Mouse (Mus musculus) yolk sac, embryonic 10.5 days (tissue): ENCODE results near the gene 2900026A02Rik.
"Not testable (repeated sequence)": the region's sequence is repeated elsewhere in the genome, so short reads cannot be mapped to it uniquely, and the experiment has no call there.

Source experiments
- DNase-seq: peaks from one replicate; pipeline ENCODE4 v3.0.0-alpha.2; 2017; ENCODE audit warnings: low spot score

The 2900026A02Rik gene

DNA sequence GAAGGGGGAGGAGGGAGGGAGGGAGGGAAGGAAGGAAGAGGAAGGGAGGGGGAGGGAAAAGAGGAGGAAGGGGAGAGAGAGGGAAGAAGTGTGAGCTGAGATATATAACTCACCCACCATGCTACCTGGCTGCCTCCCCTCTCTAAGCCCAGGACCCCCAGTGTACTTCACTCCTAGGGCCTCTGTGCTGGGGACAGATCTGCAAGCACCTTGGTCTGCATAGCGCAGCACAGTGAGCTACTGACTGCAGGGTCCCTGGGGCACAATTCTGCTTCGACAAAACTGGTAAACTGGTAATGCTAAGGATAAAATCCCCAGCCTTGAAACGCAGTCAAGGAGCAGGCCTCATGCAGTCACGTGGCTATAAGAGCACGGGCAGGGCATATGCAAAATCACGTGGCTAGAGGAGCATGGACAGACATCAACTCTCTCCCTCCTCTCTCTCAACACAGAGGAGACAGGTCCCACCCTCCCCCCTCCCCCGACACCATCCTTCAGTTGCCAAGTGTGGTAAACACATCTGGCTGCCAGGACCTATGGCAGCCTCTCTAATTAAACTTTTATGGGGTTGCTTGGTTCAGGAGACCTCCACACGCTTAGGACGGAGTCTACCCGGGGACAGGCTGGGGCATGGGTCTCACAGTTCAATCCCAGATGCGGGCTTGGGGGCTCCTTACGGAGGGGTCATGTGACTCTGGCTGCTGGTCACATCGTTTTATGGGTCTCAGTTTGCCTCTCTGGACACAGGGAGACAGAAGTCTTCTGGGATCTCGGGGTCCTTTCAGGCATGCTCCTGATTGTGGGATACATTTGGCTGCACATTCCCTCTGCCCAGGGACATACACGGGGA, 100.1 kb downstream of the 2900026A02Rik start:
- DNase-seq = no peak

GRCm38 (mm10) chr5:113119861-113120465, 101.1 kb downstream of the 2900026A02Rik start:
- no peak for DNase-seq

GRCm38 (mm10) chr5:113119291-113119690, 101.7 kb downstream of the 2900026A02Rik start:
- no peak for DNase-seq

DNA sequence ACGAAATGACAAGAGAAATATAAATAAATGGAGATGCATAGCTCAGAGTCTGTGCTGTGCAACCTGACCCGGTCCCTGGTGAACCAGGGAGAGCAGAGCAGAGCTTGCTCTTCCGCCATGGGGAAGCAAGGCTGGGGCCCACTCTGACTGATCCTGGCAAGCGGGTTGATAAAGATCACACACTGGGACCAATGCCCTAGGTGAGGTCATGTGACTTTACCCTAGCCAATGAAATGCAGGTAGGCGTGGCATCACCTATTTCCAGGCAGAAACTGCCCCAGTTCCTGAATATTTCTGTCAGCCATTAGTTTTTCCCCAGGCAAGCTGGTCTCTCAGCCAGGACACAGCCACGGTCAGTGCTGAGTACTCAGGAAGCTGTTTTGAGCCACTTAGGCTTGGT, 102.3 kb downstream of the 2900026A02Rik start:
- DNase-seq = no peak

DNA sequence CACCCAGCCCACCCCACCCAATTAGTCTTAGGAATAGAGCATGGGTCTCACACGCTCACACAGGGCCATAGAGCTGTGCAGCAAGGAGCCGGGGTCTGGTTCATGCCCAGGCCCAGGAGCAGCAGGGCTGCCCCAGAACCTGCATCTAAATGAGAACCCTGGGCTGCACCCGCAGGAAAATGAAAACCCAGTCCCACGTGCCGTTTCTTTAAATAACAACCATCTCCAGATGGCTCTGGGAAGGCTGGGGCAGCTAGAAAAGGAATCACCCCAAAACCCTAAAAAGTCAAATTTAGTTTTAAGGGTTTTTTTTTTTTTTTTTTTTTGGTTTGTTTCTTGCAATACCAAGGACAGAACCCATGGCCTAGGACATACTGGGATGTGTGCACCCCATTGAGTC, 103.7 kb downstream of the 2900026A02Rik start:
- no peak for DNase-seq

DNA sequence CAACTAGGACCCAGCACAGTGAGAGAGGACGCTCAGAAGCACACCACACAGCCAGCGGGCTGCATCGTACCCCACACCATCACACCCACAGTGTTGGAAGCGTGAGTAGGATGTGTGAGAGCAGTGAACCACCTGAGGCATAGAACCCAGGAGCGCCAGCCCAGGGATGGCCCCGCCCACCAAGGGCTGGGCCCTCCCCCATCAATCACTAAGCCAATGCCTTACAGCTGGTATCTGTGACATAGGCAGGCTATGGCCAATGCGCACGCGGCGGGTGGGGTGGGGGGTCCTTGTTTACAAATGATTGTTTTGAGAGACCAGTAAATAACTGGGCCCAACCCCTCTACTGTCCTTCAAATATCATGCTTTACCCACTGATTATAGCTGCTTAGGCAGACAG, 105.1 kb downstream of the 2900026A02Rik start:
- DNase-seq = no peak

DNA sequence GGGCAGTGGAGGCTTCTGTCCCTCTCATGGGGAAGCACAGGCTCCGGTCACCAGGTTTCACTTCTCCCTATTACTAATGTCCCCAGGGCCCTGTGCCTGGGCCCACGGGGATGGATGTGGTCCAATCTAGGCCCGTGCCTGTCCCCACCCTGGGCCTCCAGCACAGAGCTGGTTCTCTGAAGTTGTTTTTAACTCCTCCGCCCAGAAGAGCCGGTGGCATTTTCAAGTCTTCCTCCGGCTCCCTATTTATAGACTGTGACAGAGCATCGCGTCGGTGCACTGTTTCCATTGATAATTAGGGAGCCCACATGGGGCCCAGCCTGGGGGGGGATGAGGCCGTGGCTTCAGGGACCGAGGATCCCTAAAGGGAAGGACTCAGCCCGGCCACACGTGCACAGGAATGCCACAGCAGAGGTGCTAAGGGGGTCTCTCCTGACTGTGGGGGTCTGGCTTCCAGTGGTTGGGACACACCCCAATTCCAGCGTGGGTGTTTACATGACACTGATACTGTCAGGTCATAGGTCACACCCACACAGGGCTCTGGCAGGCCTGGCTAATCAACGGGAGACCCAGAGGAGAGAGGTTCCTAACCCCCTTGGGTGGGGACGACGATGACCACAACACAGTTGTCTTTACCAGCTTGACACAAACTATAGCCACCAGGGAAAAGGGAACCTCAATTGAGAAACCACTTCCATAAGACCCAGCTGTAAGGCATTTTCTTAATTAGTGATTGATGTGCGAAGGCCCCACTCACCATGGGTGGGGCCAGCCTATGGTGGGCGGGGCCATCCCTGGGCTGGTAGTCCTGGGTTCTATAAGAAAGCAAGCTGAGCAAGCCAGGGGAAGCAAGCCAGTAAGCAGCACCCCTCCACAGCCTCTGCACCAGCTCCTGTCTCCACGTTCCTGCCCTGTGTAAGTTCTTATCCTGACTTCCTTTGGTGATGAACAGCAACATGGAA, 106.5 kb downstream of the 2900026A02Rik start:
- no peak for DNase-seq

- no peak for DNase-seq
Observed at GRCm38 (mm10) chr5:113113120-113113519, 107.9 kb downstream of the 2900026A02Rik start.

DNA sequence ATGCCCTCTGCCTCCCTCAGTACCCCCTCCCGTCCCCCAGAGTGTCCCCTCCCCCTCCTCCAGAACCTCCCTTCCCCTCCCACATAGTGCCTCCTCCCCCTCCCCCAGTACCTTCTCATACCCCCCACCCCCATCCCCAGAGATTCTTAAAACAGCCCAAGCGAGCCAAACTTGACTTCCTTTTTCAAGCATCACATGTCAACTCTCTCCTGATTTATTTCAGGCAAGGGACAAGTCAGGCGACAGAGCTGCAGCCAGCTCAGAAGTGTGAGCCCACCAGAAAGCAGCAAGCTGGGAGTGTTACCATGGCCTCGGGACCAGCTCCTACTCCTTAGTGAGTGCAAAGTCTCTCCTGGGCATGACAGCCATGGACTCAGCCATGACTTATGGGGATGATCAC, 109.7 kb downstream of the 2900026A02Rik start:
- DNase-seq = no peak

DNA sequence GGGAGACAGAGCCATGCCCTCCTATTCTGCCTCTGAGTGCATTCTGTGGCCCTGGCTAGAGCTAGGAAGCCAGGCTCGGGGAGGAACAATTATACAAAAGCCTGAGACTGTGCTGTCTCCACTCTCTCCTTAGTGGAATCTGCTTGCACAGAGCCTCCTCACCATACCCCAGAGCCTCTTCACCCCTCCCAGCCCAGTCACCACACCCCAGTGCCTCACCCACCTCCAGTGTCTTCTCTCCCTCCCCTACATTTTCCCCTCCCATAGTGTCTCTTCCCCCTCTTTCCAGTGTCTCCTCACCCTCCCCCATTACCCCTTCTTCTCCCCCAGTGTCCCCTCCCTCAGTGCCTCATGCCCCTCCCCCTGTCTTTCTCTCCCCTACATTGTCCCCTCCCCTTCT, 110.1 kb downstream of the 2900026A02Rik start:
- DNase-seq = no peak

DNA sequence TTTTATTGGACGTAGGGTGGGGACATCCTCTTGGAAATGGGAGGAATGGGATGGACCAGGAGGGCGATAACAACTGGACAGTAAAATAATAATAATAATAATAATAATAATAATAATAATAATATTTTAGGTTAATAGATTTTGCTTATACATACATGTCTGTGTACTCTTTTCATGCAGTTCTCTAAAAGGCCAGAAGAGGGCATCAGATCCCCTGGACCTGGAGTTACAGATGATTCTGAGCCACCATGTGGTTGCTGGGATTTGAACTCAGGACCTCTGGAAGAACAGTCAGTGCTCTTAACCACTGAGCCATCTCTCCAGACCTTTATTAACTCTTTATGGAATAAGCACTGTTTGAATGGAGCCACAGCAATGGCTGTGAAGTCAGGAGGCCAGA, 111.4 kb downstream of the 2900026A02Rik start:
- DNase-seq = not testable (repeated sequence)

DNA sequence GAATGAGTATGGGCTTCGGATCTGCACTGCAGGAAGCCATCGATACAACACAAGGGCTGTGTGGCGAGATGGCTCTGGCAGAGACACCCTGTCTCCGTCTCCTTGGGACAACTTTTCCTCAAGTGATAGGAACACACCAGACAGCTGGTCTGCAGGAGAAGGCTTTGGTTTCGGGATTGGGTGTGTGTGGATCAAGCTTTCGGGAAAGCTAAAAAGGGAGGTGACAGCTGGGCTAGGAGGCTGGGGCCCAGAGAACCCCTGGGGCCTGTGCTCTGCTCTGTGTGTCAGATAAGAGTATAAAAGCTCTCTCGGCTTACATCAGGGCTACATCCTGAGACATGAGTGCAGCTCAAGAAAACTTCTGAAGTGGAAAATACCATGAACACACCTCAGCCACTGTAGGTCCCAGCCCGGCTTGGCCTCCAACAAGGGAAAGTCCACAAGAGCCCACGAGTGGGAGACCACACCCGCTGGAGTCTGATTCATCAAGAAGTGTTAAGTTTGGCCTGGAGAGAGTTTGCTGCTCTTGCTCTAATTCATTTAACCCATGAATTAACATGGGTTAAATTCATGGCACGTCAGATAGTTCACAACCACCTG, 112.8 kb downstream of the 2900026A02Rik start:
- DNase-seq = no peak

GRCm38 (mm10) chr5:113107709-113108108, 113.3 kb downstream of the 2900026A02Rik start:
- DNase-seq = no peak

DNA sequence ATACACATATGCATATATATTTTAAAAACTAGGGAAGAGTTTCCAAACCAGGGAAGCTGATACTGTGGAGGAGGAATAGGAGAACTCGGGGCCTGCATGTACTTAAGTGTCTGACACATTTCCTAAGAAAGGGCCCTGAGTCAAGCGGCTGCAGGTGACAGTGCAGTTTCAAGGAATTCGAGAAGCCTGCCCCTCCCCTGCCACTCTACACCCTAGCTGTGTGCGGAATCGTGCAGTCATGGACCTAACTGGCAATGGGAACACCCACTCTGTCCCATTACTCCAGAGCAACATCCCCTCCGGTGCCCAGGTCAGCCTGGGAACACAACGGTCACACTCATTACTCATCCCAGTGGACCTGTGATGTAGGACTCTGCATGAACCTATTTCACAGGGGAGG, 114.4 kb downstream of the 2900026A02Rik start:
- DNase-seq = no peak

DNA sequence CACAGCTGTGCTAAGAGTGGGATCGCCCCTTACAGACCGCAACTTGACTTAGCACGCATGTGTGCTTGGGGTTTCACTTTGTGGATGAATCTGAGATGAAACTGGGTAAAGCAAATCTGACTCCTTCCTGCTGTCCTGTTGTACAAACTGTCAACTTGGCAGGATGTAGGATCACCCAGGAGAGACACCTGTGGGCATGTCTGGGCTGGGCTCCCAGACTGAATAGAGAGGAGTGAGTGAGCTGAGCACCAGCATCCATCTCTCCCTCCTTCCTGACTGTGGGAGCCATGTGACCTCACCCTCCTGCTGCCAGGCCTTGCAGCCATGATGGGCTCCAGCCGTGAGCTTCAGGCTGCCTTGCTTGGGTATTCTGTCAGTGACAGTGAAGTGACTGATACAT, 115.6 kb downstream of the 2900026A02Rik start:
- no peak for DNase-seq

- no peak for DNase-seq
Observed at GRCm38 (mm10) chr5:113105035-113105434, 116.0 kb downstream of the 2900026A02Rik start.

DNA sequence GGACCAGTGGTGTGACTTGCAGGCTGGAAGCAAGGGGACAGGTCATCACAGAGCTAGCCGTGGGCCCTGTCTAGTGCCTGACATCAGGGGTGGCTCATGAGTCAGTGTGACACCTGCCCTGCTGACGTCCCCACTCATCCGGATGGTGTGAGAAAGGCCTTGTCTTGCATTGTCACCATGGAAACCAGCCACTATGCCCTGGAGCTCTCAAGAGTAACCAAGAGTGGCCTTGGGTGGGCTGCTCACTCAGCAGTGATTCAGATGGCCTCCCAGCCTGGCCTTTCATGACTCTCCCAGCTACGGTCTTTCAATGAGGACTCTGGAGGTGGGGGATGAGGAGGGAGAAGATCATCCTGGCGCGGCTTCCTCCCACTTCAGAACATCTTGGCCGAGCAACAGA, 118.6 kb downstream of the 2900026A02Rik start:
- no peak for DNase-seq

DNA sequence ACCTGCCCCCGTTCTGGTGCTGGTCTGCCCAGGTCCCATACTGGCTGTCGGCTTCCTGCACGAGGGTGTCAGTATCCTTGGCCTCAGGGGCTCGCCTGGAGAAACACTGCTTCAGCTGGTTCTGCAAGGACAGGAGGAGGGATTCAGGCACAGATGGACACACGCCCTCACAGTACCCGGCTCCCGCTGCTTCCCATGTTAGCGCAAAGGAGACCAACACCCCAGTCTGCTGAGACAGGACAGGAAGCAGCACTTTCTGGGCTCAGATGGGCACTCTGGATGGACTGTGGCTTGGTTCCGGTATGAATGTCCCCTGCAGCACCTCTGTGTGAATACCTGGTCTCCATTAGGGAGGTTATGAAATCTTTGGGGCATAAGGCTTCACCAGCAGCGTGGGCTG, 119.6 kb downstream of the 2900026A02Rik start:
- DNase-seq = no peak

DNA sequence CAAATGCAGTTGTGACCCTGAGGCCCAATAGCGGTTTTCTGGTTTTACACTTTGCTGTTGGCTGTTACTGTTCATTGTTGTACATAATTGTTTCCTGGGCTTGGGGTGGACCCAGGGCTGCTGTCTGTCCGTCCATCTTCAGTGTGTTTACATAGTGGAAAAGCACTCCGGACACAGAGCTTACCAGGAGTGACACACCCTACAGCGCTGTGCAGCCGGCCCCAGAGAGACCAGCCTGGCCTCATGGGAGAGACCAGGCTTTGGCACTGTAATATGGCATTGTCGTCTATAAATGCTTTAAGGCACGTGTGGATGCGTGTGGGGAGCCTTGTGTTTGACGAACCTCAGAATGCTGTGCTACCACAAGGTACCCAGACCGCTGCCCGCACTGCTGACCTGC, 120.6 kb downstream of the 2900026A02Rik start:
- no peak for DNase-seq

GRCm38 (mm10) chr5:113099546-113099945, 121.5 kb downstream of the 2900026A02Rik start:
- DNase-seq = peak; percentile 67

DNA sequence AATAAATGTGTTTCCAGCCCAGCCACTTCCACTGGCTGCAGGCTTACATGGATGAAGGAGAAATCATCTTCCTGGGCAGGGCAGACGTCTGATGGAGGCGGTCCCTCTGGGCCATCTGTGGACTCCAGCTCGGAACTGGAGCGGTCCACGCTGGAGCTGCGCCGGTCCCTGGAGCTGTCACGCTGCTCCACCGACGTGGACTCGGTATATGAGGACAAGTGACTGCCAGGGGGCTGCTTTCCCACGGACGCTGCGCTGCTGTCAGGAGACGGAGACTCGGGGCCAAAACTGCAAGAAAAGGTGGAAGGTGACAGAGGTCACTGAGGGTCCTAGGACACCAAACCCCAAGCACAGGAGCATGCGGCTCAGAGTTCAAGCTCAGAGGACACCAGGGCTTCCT, 123.5 kb downstream of the 2900026A02Rik start:
- no peak for DNase-seq

GRCm38 (mm10) chr5:113095456-113095855, 125.6 kb downstream of the 2900026A02Rik start:
- DNase-seq = no peak
